Mouse (Mus musculus): ENCODE data around the gene 4632433K11Rik. TPM values are rescaled to one million over a fixed set of nuclear protein-coding genes. Genes with fewer than 3 reads are reported as not detected.

4632433K11Rik gene
- total RNA-seq, 2 experiments from 2014 or later, result not detected

DNA sequence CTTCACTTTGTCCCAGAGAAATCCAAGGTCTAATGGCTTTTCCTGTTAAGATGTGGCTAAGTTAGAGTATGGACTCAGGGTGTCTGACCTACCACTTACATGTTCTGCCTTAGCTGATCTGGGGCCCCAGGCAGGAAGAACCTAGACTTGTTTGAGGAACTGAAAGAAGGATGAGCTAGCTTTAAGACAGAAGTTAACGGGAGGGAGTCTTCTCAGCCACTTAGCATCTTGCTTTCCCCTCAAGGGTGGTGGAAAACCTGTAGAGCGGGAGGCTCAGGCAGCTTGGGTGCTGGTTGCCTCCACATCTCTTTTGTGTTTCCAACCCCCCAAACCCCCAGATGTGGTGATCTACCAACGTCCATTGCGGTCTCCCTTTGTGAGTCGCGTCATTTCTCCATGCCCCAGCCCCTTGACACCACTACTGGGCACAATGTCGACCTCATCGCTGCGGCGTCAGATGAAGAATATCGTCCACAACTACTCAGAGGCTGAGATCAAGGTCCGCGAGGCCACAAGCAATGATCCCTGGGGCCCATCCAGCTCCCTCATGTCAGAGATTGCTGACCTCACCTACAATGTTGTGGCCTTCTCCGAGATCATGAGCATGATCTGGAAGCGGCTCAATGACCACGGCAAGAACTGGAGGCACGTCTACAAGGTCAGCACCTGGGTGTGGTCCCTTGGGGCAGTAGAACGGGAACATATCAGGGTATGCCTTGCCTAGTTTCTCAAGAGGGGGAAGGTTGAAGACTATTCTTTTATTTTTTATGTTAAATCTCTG is 49.6 kb downstream of the 4632433K11Rik start:
- DNase-seq (ENCODE audit: low spot score in 2 of 2), result no peak

Other genes starting within 250 kb of the 4632433K11Rik start
- gene Tmem238, start 244.5 kb upstream of the 4632433K11Rik start, total RNA-seq (2021), result 1 to 10 TPM; 3.7 to 5.2 TPM
- 1,000 to 10,000 TPM; 1,080 to 1,143 TPM for gene Rpl28, start 241.2 kb upstream of the 4632433K11Rik start, total RNA-seq (2021)
- 100 to 1,000 TPM; 122 to 140 TPM for gene Ube2s, start 221.5 kb upstream of the 4632433K11Rik start, total RNA-seq (2021)
- gene Shisa7, start 189.4 kb upstream of the 4632433K11Rik start, total RNA-seq (2021), result under 1 TPM in 1 of 2 experiments, not detected in 1; 0.05 TPM
- gene Isoc2b, start 163.9 kb upstream of the 4632433K11Rik start, total RNA-seq (2021), result 1 to 10 TPM; 2.3 to 2.5 TPM
- gene Isoc2a, start 157.0 kb upstream of the 4632433K11Rik start, total RNA-seq (2021), result 10 to 100 TPM; 10.7 to 11.7 TPM
- not detected for gene Gm36210, start 127.6 kb upstream of the 4632433K11Rik start, total RNA-seq (2021)
- 10 to 100 TPM; 14.0 to 14.6 TPM for gene Zfp628, start 118.9 kb upstream of the 4632433K11Rik start, total RNA-seq (2021)
- gene Nat14, start 112.1 kb upstream of the 4632433K11Rik start, total RNA-seq (2021), result 1 to 10 TPM; 4.6 to 5.2 TPM
- gene Ssc5d, start 108.3 kb upstream of the 4632433K11Rik start, total RNA-seq (2021), result 10 to 100 TPM; 67.3 to 73.3 TPM
- 10 to 100 TPM; 13.0 to 15.9 TPM for gene Sbk2, start 69.7 kb upstream of the 4632433K11Rik start, total RNA-seq (2021)
- gene Sbk3, start 63.0 kb upstream of the 4632433K11Rik start, total RNA-seq (2021), result under 1 TPM in 1 of 2 experiments, not detected in 1; 0.13 TPM
- 10 to 100 TPM; 17.9 to 22.2 TPM for gene Zfp579, start 38.0 kb upstream of the 4632433K11Rik start, total RNA-seq (2021)
- gene Zfp524, start 19.7 kb upstream of the 4632433K11Rik start, total RNA-seq (2021), result 1 to 10 TPM; 9.0 to 9.6 TPM
- 10 to 100 TPM; 25.5 to 28.9 TPM for gene Fiz1, start 19.4 kb upstream of the 4632433K11Rik start, total RNA-seq (2021)
- gene Gm44973, start 18.6 kb upstream of the 4632433K11Rik start, total RNA-seq (2021), result not detected
- 10 to 100 TPM; 24.5 to 27.4 TPM for gene Zfp865, start 13.7 kb upstream of the 4632433K11Rik start, total RNA-seq (2021)
- gene Ccdc106, start 13.6 kb upstream of the 4632433K11Rik start, total RNA-seq (2021), result under 1 TPM; 0.80 to 0.91 TPM
- gene Zfp784, start 4.3 kb downstream of the 4632433K11Rik start, total RNA-seq (2021), result 1 to 10 TPM; 5.8 to 6.6 TPM
- gene Zfp580, start 17.4 kb downstream of the 4632433K11Rik start, total RNA-seq (2021), result 10 to 100 TPM; 10.1 to 11.6 TPM
- 100 to 1,000 TPM; 117 to 127 TPM for gene U2af2, start 28.0 kb downstream of the 4632433K11Rik start, total RNA-seq (2021)
- 100 to 1,000 TPM; 112 to 117 TPM for gene Epn1, start 46.1 kb downstream of the 4632433K11Rik start, total RNA-seq (2021)
- not detected for gene Rfpl4, start 82.8 kb downstream of the 4632433K11Rik start, total RNA-seq (2021)
- gene Rasl2-9, start 91.8 kb downstream of the 4632433K11Rik start, total RNA-seq (2021), result 1 to 10 TPM in 1 of 2 experiments, under 1 TPM in 1; 0.54 to 1.8 TPM
- not detected for gene Vmn1r55, start 115.6 kb downstream of the 4632433K11Rik start, total RNA-seq (2021)
- not detected for gene Vmn1r56, start 162.6 kb downstream of the 4632433K11Rik start, total RNA-seq (2021)
- not detected for gene Vmn1r57, start 184.4 kb downstream of the 4632433K11Rik start, total RNA-seq (2021)